Mouse (Mus musculus) ovary, postnatal 10 days (tissue): Measurements from ENCODE around the gene Cfap157.

Experiments
- DNase-seq: peaks from one replicate; pipeline ENCODE4 v3.0.0; 2022; ENCODE audit warnings: low spot score

Cfap157 gene

DNA sequence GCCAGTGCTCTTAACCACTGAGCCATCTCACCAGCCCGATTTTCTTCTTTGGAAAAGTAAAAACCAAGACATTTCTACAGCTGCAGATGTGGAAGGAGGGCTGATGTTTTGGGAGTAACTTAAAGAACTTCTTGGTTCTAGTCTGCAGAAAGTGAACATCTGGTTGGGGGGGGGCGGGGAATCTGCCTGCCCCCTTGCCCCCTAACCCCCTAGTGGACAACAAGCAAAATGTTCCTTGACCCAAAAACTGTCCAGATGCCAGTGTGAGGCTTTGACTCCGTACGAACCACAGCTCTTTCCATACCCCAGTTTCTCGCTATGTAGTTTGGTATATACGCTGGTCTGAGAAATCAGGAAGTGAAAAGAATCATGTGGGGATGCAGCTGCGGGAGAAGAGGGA, 34.0 kb downstream of the Cfap157 start:
- no peak for DNase-seq

DNA sequence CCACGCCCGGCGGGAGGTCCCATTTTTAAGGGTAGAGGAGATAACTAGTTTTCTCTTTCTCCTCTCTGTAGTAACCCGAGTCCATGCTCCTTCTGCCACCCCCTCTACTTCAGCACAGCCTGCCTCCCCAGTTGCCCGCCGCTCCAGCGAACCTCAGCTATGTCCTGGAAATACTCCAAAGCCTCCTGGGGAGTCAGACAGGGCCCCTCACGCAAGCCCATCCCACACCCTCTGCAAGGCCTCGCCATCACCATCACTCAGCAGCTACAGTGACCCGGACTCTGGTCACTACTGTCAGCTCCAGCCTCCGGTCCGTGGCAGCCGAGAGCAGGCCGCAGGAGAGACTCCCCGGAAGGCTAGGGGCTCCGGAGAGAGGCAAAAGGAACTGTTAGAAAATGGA, 35.1 kb downstream of the Cfap157 start:
- no peak for DNase-seq

DNA sequence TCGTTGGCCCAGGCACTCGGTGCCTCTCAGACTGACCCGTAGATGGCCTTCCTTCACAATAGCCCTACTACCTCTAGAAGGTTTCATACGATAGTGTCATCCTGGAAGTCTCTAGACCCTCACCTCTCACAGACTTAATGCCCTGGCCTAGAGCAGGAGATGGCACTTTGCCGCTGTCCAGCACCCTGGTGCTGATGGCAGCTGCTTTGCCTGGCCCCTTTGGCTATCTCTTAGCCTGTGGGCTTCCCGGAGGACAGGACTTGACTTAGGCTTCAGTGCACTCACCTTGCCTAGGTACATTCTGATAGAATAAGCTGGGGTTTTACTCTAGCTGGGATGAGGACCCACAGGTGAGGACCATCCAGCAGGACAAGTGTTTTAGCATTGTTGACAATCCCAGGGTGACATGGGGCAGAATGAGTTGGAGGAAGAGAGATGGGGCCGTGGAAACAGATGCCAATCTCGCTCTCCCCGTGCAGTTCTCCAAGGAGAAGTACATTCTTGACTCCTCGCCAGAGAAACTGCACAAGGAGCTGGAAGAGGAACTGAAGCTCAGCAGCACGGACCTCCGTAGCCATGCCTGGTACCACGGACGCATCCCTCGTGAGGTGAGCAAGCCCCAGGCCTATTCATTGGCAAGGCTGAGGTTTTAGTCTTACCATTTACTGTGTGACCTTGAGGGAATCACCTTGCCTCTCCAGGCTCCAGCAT, 39.8 kb downstream of the Cfap157 start:
- no peak for DNase-seq

DNA sequence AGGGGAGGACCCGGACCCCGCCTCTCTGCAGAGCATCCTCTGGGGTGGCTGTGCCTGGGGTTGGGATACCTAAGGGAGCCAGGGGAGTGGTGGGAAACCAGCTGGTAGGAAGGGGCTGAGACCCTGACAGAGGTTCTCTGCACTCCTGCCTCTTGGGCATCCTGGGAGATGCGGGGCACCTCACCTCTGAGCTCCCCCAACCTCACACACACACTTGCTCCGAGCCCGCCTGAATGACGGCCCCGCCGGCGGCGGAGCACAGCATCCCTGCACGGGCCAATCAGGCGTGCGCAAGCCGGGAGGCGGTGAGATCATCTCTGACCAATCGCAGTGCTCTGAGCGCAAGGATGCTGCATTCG, 42.1 kb downstream of the Cfap157 start:
- DNase-seq, result no peak

DNA sequence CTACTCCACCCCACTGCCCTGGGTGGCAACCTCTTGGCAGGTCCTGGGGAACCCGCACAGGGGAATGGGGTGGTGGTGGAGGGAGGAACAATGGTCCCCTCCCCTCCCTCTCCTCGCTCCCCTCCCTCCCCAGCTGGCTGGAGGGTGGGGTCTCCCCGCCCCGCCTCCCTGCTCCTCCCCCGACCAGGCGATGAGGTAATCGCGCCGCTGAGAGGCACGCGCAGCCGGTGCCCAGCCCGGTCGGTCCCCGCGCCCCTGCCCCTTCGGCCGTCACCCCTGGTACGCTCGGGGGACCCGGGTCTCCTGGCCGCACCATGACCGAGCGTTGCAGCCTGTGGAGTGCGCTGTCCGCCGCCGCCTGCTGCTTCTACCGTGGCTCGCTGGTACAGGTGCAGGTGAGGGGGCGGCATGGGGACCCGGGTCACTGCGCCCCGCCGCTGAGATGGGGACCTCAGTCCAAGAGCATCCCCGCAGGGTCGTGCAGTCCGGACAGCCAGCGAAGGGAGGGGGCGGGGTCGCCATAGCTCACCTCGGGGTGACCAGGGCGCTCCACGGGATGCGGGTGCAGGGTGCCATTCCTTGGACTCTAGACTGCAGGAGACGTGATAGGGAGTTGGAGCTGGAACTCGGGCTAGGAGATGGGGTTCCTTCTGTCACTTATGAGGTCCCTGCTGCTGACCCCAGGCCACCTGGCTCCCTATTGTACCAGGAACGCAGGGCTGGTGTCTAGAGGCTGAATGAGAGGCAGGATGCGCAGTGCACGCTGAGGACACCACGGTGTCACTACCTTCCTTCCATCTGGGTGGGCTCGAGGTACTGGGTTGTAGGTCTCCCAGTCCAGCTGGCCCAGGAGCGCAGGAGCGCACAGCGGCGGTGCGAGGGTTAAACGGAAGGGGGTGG, 42.7 kb downstream of the Cfap157 start:
- DNase-seq, result no peak

DNA sequence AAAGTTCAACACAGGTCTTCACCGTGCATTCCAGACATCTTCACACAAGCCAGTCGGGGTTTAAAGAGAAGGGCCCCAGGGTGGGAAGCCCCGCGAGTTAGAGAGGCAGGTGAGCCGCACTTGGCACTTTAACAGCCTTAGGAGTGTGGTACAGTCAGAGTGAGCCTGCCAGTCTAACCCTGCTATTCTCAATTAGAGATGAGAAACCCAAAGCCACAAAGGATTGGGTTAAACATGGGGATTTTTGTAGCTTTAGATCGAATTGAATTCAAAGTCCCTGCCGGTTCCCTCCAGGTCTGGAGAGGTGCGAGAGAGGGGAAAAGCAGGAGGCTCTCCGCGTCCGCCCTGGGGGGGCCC, 43.3 kb downstream of the Cfap157 start, which contains the start of gene 6330409D20Rik:
Gene 6330409D20Rik, minus strand, starts transcription at position 101 of the 357 bp plus-strand sequence.
- DNase-seq, result no peak

DNA sequence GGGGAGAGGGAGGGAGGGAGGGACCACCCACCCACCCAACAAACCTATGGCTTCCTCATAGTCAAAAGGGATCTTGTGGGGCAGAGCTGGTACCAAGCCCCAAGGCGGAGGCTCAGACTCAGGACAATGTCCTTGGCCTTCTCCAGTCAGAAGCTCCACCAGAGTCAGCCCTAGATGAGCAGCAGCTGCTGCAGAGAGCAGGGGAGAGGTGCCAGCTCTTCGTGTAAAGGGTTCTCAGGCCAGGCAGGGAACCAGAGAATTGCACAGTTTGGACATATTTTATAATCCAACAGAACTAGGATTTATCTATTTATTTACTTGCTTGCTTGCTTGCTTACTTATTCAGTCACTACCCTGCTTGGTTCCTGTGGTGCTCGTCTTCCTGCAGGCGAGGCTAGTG, 44.9 kb downstream of the Cfap157 start:
- no peak for DNase-seq

DNA sequence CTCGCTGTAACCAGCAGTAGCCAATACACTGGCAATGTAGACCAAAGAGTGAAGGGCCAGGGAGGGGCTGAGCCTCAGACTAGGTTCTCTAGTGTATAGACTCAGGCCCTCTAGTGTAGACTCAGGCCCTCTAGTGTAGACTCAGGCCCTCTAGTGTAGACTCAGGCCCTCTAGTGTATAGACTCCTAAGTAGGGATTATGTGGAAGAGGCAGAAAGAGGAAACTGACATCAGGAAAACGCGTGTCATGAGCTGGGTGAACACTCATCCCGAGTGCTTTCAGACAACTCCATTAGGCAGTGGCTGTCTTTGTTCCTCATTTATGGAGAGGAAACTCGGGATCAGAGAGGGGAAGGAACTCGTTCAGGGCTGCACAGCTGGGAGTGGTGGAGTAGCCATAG, 47.2 kb downstream of the Cfap157 start:
- DNase-seq, result no peak

DNA sequence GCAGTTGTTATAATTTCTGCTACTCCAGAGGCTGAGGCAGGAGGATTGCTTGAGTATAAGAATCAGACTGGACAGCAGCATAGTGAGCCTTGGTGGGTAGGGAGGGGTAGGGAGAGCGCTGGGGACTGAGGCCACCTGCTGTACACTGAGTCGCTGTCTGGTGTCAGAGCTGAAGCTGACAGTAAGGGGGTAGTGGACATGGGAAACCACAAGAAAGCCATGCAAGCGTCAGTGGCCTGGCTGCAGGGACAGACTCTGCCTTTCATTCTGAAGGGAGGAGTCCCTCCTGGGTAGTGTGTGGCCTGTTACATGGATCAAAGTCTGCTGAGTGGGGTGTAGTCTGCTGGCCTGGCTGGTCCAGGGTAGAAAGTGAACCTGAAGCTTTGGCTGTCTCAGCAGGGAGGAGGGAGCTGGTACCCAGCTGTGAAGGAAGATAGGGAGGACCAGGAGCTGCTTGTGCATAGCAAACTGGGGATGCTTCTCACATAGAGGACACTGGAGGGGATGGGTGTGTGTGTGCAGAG, 47.9 kb downstream of the Cfap157 start:
- no peak for DNase-seq

DNA sequence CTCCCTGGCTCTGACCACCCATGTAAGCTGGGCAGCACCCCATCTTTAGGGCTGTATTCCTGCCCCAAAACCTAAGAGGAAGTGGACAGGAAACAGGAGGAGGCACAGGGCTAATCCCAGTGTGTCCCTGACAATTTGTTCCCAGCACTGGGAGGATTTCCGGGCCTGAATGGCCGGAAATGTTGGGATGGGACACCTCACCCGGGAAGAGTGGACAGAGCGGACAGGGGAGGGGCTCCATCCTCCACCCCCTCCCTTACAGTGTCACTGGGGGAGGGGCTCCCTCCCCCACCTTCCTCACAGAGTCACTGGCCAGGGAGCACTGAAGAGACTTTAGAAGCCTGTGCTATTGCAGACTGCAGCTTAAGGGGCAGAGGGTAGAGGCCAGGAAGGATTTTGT, 49.3 kb downstream of the Cfap157 start:
- DNase-seq, result no peak

DNA sequence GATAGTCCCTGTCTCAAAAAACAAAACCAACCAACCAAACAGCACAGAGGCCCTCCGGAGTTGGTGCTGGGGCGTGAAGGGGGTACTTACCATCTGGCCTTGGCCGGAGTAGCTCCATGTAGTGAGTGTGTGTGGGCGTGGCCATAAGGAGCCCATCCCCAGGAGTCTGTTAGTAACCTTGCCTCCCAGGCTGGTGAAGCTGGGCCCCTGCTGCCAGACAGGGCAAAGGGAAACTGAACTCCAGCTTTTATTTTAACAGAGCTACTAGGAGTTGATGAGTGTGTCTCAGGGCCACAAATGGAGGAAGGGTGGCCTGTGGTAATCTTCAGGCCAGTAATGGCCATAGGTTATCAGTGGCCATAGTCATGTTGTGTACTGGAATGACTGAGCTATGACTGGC, 49.7 kb downstream of the Cfap157 start:
- DNase-seq, result no peak

DNA sequence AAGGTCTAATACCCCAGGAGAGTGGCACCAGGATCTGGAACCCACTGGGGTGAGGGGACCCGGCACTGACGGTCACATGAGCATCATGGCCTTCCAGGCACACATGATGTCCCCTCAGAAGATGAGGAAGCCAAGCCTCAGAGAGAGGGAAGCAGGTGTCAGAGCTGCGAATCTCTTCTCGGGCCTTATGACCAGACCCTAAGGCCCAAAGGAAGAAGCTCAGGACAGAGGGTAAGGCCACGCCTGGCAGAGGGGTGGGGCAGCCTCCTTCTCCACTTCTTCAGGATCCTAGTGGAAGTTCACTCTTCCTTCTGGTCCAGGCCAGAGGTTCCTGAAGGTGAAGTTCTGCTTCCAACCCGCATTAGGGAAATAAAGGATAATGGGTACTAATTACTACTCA, 51.5 kb downstream of the Cfap157 start:
- no peak for DNase-seq

DNA sequence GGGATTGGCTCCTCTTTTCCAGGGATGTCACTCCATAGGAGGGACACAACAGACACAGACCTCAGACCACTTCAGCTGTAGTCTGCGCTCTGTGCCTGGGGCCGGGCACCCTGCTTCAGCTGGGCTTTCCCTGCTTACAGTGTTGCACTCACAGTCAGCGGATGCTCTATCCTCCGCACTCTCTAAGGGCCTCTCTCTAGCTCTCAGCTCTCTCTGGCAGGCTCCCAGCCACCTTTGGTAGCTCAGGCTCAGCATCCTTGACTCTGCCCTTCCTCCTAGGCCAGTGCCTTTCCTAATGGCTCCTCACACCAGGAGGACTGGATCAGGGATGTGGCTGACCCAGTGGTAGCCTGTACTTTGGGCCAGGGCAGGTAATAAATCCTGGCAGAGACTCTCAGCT, 52.3 kb downstream of the Cfap157 start:
- no peak for DNase-seq

DNA sequence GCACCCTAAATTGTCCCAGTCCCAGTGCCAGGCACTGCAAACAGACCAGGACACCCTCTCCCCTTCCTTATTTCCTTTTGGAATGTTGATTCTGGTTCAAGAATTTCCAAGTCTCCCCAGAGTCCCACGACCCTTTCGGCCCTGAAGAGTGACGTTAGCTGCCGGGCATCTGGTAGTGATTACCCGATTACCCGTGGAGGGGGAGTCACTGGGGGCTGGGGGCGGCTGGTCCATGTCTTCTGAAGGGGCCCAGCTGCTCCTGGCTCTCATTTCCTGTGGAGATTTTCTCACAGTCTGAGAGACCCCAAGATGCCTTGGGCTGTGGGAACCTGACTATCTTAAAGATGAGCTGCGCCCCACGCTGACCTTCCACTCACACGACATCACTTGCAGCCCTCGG, 53.4 kb downstream of the Cfap157 start:
- DNase-seq, result no peak

DNA sequence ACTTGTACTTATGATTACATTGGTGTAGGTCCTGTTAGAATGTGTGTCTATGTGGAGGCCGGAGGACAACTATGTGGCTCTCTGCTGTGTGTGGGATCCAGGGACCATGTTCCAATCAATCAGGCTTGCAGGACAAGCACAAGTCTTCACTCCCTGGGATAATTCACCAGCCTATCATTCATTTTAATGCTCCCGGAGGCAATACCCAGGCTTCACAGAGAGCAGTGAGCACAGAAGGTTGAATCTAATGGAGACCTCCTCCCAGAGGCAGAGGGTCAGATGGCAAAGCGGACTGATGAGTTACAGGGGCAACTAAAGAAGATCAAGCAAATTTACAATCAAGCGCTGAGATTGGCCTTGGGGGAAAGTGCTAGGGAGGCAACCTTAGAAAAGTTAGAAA, 54.7 kb downstream of the Cfap157 start:
- DNase-seq, result no peak

DNA sequence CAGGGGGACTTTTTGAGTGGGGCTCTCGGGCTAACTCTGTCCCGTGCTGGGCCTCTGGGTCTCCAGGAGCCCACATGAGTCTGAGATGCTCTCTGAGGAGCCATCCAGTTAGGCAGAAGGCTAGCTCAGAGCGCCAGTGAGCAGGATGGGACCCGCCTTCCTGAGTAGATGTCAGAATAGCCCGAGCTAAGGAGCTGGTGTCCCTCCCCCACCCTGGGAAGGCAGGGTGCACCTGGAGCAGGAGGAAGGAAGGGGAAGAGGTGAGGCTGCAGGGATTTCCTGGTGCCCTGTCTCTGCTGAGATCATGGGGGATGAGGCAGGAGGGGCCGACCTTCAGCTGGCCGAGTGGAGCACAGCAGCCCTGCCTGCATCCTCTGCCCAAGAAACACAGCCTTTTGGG, 55.8 kb downstream of the Cfap157 start:
- no peak for DNase-seq

DNA sequence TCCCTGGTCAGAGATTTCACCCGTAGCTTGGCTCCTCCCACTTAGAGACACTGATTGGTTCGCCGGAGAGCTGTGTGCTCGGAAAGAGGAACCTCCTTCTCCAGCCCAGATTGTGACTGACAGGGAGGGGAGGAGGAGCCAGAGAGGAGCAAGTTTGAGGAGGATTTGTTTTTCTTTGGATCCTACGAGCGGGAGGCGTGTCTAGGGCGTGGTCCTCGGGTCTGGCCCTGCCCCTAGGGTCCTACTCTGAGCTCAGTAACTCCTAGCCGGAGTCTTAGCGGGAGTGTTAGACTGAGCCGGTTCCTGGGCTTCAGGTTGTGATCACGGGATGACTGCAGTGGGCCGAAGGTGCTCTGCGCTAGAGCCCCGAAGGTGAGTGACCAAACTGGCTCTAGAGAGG, 56.8 kb downstream of the Cfap157 start:
- DNase-seq, result peak; percentile 59
